Mouse (Mus musculus): ENCODE measurements around the gene Arpc1b. TPM values are rescaled to one million over a fixed set of nuclear protein-coding genes. Genes with fewer than 3 reads are reported as not detected.
"Not testable (repeated sequence)": the region's sequence is repeated elsewhere in the genome, so short reads cannot be mapped to it uniquely, and the experiment has no call there.

Arpc1b gene
- polyA plus RNA-seq, 1 experiment from 2014 or later, result 137 TPM

DNA sequence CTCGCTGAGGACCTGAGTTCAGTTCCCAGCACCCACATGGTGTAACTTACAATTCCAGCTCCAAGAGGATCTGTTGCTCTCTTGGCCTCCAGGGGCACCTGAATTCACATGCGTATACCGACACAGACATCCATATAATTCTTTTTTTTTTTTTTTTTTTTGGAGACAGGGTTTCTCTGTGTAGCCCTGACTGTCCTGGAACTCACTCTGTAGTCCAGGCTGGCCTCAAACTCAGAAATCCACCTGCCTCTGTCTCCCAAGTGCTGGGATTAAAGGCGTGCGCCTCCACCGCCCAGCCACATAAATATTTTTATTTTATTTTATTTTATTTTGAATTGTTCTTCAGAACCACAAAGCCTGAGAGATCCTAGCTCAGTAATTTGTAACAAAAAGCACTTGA lies 30.8 kb upstream of the Arpc1b start:
- not testable (repeated sequence) for H3K4me1 ChIP-seq (ENCODE audit: control insufficient read depth in 2 of 2, insufficient read depth in 2 of 2, low read length in 2 of 2); H3K27me3 ChIP-seq (ENCODE audit: control insufficient read depth, insufficient read depth, low read length); ATAC-seq (ENCODE audit: insufficient number of reproducible peaks, insufficient read depth, low FRiP score, low read depth); H3K9me3 ChIP-seq (ENCODE audit: control insufficient read depth, low read length); H3K36me3 ChIP-seq (ENCODE audit: control insufficient read depth, insufficient read depth, low read length)
- Histone ChIP-seq H3K9ac (ENCODE audit: low read length) (peak overlapping the region; percentile 96), H3K4me3 (ENCODE audit: control insufficient read depth in 1 of 2, insufficient read depth in 1 of 2, low read depth in 1 of 2, low read length in 2 of 2) (peak overlapping the region; percentile 81 to 92), H3K27ac (replicated peaks in 1 of 2; ENCODE audit: control insufficient read depth in 1 of 2, insufficient read depth in 1 of 2, low read depth in 2 of 2, low read length in 2 of 2) (peak overlapping the region; percentile 18 to 58; a peak in 3 of 4 replicates), H3K4me2 (ENCODE audit: low read length) (peak overlapping the region; percentile 91)
- WGBS, result 52% methylated on average over 6 of the region's 6 CpGs

DNA sequence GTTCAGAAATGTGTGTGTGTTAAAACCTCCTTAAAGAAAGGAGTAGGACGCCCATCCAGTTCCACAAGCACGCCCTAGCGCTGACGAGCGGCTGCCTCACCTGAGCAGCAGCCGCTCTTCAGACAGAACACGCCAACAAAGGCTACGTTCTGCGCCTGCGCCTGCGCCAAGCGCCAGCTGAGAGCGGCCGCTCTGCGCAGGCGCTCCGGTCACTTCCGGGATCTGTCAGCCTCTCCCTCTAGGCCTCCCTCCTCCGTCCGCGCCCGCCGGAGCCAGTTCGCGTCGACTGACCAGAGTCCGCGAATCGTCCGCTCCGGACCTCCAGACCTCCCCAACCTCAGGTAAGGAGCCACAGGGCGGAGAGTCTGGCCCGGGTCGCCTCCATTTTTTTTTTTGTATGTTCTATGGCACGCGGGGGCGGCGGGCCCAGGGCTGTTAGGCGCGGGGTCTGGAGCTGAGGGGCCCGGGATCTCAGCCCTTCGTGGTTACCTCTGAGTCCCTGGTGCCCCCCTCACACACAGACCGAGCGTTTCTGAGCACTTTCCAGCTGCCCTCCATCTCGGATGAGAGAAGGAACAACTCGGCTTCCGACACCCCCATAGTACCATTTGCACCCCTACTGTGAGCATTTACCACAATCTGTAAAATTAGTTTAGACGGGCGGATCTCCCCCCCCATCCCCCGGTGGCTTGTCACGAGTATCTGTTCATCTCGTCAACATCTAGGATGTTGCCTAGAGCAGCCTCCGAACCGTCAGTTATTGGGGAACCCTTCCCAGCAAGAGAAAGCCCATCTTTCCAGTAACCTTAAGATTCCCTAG lies 30.2 kb upstream of the Arpc1b start, which contains the start of the genes Arpc1a and Kpna7:
Gene Arpc1a, plus strand, starts transcription at position 199 of the 820 bp plus-strand sequence.
Gene Kpna7, minus strand, starts transcription at position 399 of the 820 bp plus-strand sequence.
- peak within 1 kb of the TSS; percentile 19 to 58 for H3K27ac ChIP-seq (replicated peaks in 1 of 2; ENCODE audit: control insufficient read depth in 1 of 2, insufficient read depth in 1 of 2, low read depth in 2 of 2, low read length in 2 of 2)
- peak within 1 kb of the TSS; percentile 81 to 92 for H3K4me3 ChIP-seq (ENCODE audit: control insufficient read depth in 1 of 2, insufficient read depth in 1 of 2, low read depth in 1 of 2, low read length in 2 of 2)
- H3K9ac ChIP-seq (ENCODE audit: low read length), result peak within 1 kb of the TSS; percentile 96
- no peaks in the 10 kb centered on the region for H3K27me3 ChIP-seq (ENCODE audit: control insufficient read depth, insufficient read depth, low read length)
- H3K4me1 ChIP-seq (ENCODE audit: control insufficient read depth in 2 of 2, insufficient read depth in 2 of 2, low read length in 2 of 2), result peaks cover 0 to 7% of the 10 kb centered on the region in 2 experiments; a peak in 2 of 4 replicates
- WGBS, result under 1% methylated on average over 54 of the region's 54 CpGs
- peak within 1 kb of the TSS; percentile 91 for H3K4me2 ChIP-seq (ENCODE audit: low read length)
- no peaks in the 10 kb centered on the region for H3K36me3 ChIP-seq (ENCODE audit: control insufficient read depth, insufficient read depth, low read length)
- peak; percentile 96 for ATAC-seq (ENCODE audit: insufficient number of reproducible peaks, insufficient read depth, low FRiP score, low read depth)
- no peaks in the 10 kb centered on the region for H3K9me3 ChIP-seq (ENCODE audit: control insufficient read depth, low read length)

- no peak overlapping the region for H3K27ac ChIP-seq (replicated peaks in 1 of 2; ENCODE audit: control insufficient read depth in 1 of 2, insufficient read depth in 1 of 2, low read depth in 2 of 2, low read length in 2 of 2)
- H3K27me3 ChIP-seq (ENCODE audit: control insufficient read depth, insufficient read depth, low read length), result no peaks in the 10 kb centered on the region
- peak overlapping the region; percentile 96 for H3K9ac ChIP-seq (ENCODE audit: low read length)
- H3K9me3 ChIP-seq (ENCODE audit: control insufficient read depth, low read length), result no peaks in the 10 kb centered on the region
- ATAC-seq (ENCODE audit: insufficient number of reproducible peaks, insufficient read depth, low FRiP score, low read depth), result no peak
- no peaks in the 10 kb centered on the region for H3K36me3 ChIP-seq (ENCODE audit: control insufficient read depth, insufficient read depth, low read length)
- H3K4me1 ChIP-seq (ENCODE audit: control insufficient read depth in 2 of 2, insufficient read depth in 2 of 2, low read length in 2 of 2), result peaks cover 0 to 7% of the 10 kb centered on the region in 2 experiments; a peak in 2 of 4 replicates
- H3K4me3 ChIP-seq (ENCODE audit: control insufficient read depth in 1 of 2, insufficient read depth in 1 of 2, low read depth in 1 of 2, low read length in 2 of 2), result peak overlapping the region; percentile 81 to 92; a peak in 3 of 4 replicates
- WGBS, result 72% methylated on average over 2 of the region's 2 CpGs
- H3K4me2 ChIP-seq (ENCODE audit: low read length), result peak overlapping the region; percentile 91
Observed at GRCm38 (mm10) chr5:145084822-145085221, 29.2 kb upstream of the Arpc1b start.

DNA sequence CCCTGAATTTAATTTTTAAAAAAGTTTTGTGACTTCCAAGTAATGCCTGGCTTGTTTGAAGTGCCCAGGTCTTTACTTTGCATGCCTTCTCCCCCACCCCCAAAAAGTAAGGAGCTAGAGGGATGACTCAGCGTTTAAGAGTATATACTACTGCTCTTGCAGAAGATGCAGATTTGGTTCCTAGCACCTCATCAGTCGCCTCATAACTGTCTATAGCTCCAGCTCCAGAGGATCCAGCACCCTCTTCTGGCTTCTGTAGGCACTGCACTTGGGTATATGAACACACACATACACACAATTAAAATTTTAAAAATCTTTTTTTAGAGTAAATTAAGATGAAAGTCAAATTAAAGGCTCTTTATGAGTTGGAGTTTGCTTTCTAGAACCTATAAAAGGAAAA lies 25.8 kb upstream of the Arpc1b start:
- no peak overlapping the region for H3K4me3 ChIP-seq (ENCODE audit: control insufficient read depth in 1 of 2, insufficient read depth in 1 of 2, low read depth in 1 of 2, low read length in 2 of 2)
- ATAC-seq (ENCODE audit: insufficient number of reproducible peaks, insufficient read depth, low FRiP score, low read depth), result no peak
- 99% methylated on average over 2 of the region's 2 CpGs for WGBS
- peaks cover 0 to 7% of the 10 kb centered on the region in 2 experiments; a peak in 2 of 4 replicates for H3K4me1 ChIP-seq (ENCODE audit: control insufficient read depth in 2 of 2, insufficient read depth in 2 of 2, low read length in 2 of 2)
- H3K27me3 ChIP-seq (ENCODE audit: control insufficient read depth, insufficient read depth, low read length), result no peaks in the 10 kb centered on the region
- no peaks in the 10 kb centered on the region for H3K9me3 ChIP-seq (ENCODE audit: control insufficient read depth, low read length)
- no peak overlapping the region for H3K9ac ChIP-seq (ENCODE audit: low read length)
- H3K27ac ChIP-seq (replicated peaks in 1 of 2; ENCODE audit: control insufficient read depth in 1 of 2, insufficient read depth in 1 of 2, low read depth in 2 of 2, low read length in 2 of 2), result no peak overlapping the region
- H3K36me3 ChIP-seq (ENCODE audit: control insufficient read depth, insufficient read depth, low read length), result peaks cover 21% of the 10 kb centered on the region
- H3K4me2 ChIP-seq (ENCODE audit: low read length), result no peak overlapping the region

DNA sequence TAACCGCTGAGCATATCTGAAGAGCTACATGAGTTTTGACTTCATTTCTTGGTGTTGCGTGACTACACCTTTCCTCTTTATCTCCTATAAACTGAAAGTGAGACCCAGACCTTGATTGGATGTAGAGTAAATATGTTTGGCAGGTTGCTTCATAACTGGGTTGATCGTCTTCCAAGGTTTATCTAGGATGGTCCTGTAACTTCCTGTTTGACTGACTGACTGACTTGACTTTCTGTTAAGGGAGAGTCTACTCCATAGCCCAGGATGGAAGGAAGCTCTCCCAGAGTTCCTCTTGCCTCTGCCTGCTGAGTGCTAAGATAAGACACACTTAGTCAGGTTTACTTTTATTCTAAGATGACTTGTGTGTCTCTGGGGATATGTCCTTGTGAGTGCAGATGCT lies 24.1 kb upstream of the Arpc1b start:
- no peaks in the 10 kb centered on the region for H3K9me3 ChIP-seq (ENCODE audit: control insufficient read depth, low read length)
- WGBS, result 85% methylated on average over 3 of the region's 3 CpGs
- no peak overlapping the region for H3K9ac ChIP-seq (ENCODE audit: low read length)
- no peak for ATAC-seq (ENCODE audit: insufficient number of reproducible peaks, insufficient read depth, low FRiP score, low read depth)
- no peak overlapping the region for H3K4me3 ChIP-seq (ENCODE audit: control insufficient read depth in 1 of 2, insufficient read depth in 1 of 2, low read depth in 1 of 2, low read length in 2 of 2)
- no peaks in the 10 kb centered on the region for H3K27me3 ChIP-seq (ENCODE audit: control insufficient read depth, insufficient read depth, low read length)
- no peaks in the 10 kb centered on the region for H3K4me1 ChIP-seq (ENCODE audit: control insufficient read depth in 2 of 2, insufficient read depth in 2 of 2, low read length in 2 of 2)
- H3K27ac ChIP-seq (replicated peaks in 1 of 2; ENCODE audit: control insufficient read depth in 1 of 2, insufficient read depth in 1 of 2, low read depth in 2 of 2, low read length in 2 of 2), result no peak overlapping the region
- peaks cover 38% of the 10 kb centered on the region for H3K36me3 ChIP-seq (ENCODE audit: control insufficient read depth, insufficient read depth, low read length)
- no peak overlapping the region for H3K4me2 ChIP-seq (ENCODE audit: low read length)

DNA sequence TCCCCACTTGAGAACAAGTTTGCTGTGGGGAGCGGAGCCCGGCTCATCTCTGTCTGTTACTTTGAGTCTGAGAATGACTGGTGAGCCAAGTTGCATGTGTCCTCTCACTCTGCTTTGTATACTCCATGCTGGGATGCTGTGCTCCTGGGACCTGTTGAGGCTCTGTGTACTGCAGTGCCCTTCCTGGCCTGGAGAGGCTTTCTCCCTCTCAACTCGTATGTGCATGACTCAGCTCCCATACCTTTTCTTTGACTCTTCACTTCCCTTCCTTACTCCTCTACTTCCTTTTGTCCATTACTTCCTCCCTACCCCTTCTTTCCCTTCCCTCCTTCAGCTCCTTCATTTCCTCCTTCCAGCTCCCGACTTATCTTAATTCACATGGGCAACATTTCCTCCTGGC lies 17.8 kb upstream of the Arpc1b start:
- Histone ChIP-seq H3K9ac (ENCODE audit: low read length) (no peak overlapping the region), H3K4me2 (ENCODE audit: low read length) (no peak overlapping the region), H3K9me3 (ENCODE audit: control insufficient read depth, low read length) (no peaks in the 10 kb centered on the region), H3K27ac (replicated peaks in 1 of 2; ENCODE audit: control insufficient read depth in 1 of 2, insufficient read depth in 1 of 2, low read depth in 2 of 2, low read length in 2 of 2) (no peak overlapping the region), H3K4me3 (ENCODE audit: control insufficient read depth in 1 of 2, insufficient read depth in 1 of 2, low read depth in 1 of 2, low read length in 2 of 2) (no peak overlapping the region), H3K4me1 (ENCODE audit: control insufficient read depth in 2 of 2, insufficient read depth in 2 of 2, low read length in 2 of 2) (no peaks in the 10 kb centered on the region), H3K27me3 (ENCODE audit: control insufficient read depth, insufficient read depth, low read length) (no peaks in the 10 kb centered on the region), H3K36me3 (ENCODE audit: control insufficient read depth, insufficient read depth, low read length) (peaks cover 98% of the 10 kb centered on the region)
- ATAC-seq (ENCODE audit: insufficient number of reproducible peaks, insufficient read depth, low FRiP score, low read depth), result no peak
- 70% methylated on average over 4 of the region's 4 CpGs for WGBS

GRCm38 (mm10) chr5:145098340-145098821 lies 15.6 kb upstream of the Arpc1b start:
- ATAC-seq (ENCODE audit: insufficient number of reproducible peaks, insufficient read depth, low FRiP score, low read depth), result no peak
- H3K9ac ChIP-seq (ENCODE audit: low read length), result no peak overlapping the region
- no peak overlapping the region for H3K27ac ChIP-seq (replicated peaks in 1 of 2; ENCODE audit: control insufficient read depth in 1 of 2, insufficient read depth in 1 of 2, low read depth in 2 of 2, low read length in 2 of 2)
- no peaks in the 10 kb centered on the region for H3K9me3 ChIP-seq (ENCODE audit: control insufficient read depth, low read length)
- no peaks in the 10 kb centered on the region for H3K27me3 ChIP-seq (ENCODE audit: control insufficient read depth, insufficient read depth, low read length)
- H3K4me3 ChIP-seq (ENCODE audit: control insufficient read depth in 1 of 2, insufficient read depth in 1 of 2, low read depth in 1 of 2, low read length in 2 of 2), result no peak overlapping the region
- peaks cover 99% of the 10 kb centered on the region for H3K36me3 ChIP-seq (ENCODE audit: control insufficient read depth, insufficient read depth, low read length)
- no peak overlapping the region for H3K4me2 ChIP-seq (ENCODE audit: low read length)
- no peaks in the 10 kb centered on the region for H3K4me1 ChIP-seq (ENCODE audit: control insufficient read depth in 2 of 2, insufficient read depth in 2 of 2, low read length in 2 of 2)
- 88% methylated on average over 10 of the region's 10 CpGs for WGBS
